Mouse (Mus musculus): Measurements from ENCODE around the gene Brd7. TPM values are rescaled to one million over a fixed set of nuclear protein-coding genes. Genes with fewer than 3 reads are reported as not detected.
A peak's percentile ranks its signal among the peaks of the same experiment; 100 is the strongest.

Gene Brd7
- total RNA-seq (2021): 10 to 100 TPM; 56.0 to 67.1 TPM
- long read RNA-seq, experiment 1, transcript Brd7-201 (17 exons, 3,625 nt): major isoform, 31 of 46 reads
- long read RNA-seq, experiment 1, partial matches to known transcripts: 9 of 46 reads
- long read RNA-seq, experiment 1, other reads (novel, unspliced or antisense): 6 of 46 reads
- long read RNA-seq, experiment 2, transcript Brd7-201 (17 exons, 3,625 nt): major isoform, 74 of 111 reads
- long read RNA-seq, experiment 2, partial matches to known transcripts: 27 of 111 reads
- long read RNA-seq, experiment 2, other reads (novel, unspliced or antisense): 10 of 111 reads

DNA sequence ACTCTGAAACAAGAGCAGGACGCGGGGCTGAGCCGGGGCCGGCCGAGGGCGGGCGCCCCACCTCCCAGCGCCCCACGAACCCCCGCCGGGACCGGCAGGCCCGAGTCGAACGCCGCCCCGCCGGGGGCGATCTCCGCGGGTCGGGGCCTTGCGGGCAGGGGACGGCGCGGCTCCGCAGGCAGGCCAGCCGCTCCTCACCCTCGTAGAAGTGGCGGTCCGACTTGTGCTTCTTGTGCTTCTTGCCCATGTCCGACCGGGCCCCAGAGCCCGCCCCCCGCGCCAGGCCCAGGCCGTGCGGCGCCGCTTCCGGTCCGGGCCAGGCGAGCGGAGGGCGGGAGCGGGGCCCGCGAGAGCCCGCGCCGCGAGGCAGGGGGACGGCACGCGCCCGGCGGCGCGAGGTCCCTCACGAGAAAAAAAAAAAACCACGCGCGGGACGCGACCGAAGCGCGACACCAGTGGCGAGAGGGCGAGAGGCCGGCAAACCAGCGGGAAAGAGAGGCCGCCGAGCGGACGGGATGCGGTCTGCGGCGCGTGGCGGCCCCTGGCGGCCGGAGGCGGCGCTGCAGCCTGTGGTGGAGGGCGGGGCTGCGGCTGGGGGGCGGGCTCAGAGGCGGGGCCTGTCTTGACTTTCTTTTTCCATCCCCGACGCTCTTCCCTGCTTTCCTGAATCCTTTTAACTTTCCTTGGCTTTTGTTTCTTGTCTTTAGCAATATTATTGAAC, at the start of gene Brd7:
Brd7 (minus strand) TSS at position 487 of the 721 bp plus-strand sequence.
- DNase-seq (ENCODE audit: low spot score in 2 of 2): peak; percentile 95 to 96

DNA sequence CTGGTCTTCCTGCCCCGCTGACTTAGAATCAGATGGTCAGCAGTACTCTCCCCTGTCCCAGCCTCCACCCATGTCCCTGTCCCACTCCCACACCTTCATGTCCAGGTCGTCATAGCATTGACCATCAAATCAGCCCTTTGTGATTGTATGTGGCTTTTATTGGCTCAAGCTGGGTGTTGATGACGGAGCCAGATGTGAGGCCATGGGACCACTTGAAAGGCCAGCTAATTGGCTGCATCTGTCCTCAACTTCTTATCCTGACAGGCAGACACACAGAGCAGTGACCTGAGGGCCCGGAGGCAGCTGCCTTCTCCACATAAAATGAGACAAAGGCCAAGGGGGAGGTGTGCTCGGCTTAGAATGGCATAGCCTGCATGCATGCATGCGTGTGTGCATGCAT, 49.5 kb upstream of the Brd7 start:
- no peak for DNase-seq (ENCODE audit: low spot score in 2 of 2)

GRCm38 (mm10) chr8:88409401-88409940, 47.5 kb upstream of the Brd7 start:
- DNase-seq (ENCODE audit: low spot score in 2 of 2): peak; percentile 21 to 29

GRCm38 (mm10) chr8:88407716-88408115, 45.7 kb upstream of the Brd7 start:
- no peak for DNase-seq (ENCODE audit: low spot score in 2 of 2)

- DNase-seq (ENCODE audit: low spot score in 2 of 2): no peak
Observed at GRCm38 (mm10) chr8:88398060-88398459, 36.1 kb upstream of the Brd7 start.

GRCm38 (mm10) chr8:88393298-88393697, 31.3 kb upstream of the Brd7 start:
- DNase-seq (ENCODE audit: low spot score in 2 of 2): no peak

- DNase-seq (ENCODE audit: low spot score in 2 of 2): no peak
Observed at GRCm38 (mm10) chr8:88390749-88391148, 28.8 kb upstream of the Brd7 start.

- no peak for DNase-seq (ENCODE audit: low spot score in 2 of 2)
Observed at GRCm38 (mm10) chr8:88388691-88389239, 26.8 kb upstream of the Brd7 start.

DNA sequence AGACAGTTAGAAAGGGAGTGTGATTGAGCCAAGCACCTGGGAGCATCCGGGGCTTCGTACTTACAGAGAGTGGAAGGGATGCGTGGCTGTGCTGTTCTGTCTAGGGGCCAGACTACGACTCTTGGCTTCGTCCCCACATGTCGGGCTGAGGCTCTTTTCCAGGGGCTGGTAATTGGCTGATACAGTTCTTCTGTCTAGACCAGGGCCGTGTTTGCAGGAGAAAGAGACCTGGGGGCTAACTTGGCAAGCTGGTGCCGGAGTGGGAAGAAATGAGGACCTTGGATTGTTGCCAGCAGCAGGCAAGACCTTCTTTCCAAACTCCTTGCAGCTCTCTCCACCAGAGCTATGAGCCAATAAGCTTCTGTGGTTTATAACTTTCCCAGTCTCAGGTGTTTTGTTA, 25.9 kb upstream of the Brd7 start:
- DNase-seq (ENCODE audit: low spot score in 2 of 2): no peak

DNA sequence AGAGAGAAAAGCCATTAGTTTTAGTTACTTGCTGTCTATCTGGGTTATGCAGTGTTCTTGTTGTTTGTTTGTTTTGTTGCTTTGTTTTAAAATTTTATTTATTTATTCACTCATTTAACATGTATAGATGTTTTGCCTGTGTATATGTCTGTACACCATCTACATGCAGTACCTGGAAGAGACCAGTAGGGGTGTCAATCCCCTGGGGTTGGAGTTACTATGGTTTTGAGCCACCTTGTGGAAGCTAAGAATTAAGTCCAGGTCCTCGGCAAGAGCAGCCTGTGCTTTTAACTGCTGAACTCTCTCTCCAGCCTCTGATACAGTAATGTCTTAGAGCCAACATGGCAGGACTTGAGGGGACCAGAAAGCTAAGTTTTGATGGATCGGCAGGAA, 21.2 kb upstream of the Brd7 start:
- DNase-seq (ENCODE audit: low spot score in 2 of 2): no peak

GRCm38 (mm10) chr8:88382311-88383163, 20.5 kb upstream of the Brd7 start:
- no peak for DNase-seq (ENCODE audit: low spot score in 2 of 2)

- no peak for DNase-seq (ENCODE audit: low spot score in 2 of 2)
Observed at GRCm38 (mm10) chr8:88380497-88380896, 18.5 kb upstream of the Brd7 start.

GRCm38 (mm10) chr8:88376836-88377582, 15.0 kb upstream of the Brd7 start:
- DNase-seq (ENCODE audit: low spot score in 2 of 2): peak; percentile 33 to 40

- DNase-seq (ENCODE audit: low spot score in 2 of 2): no peak
Observed at GRCm38 (mm10) chr8:88371522-88371921, 9.5 kb upstream of the Brd7 start.

- no peak for DNase-seq (ENCODE audit: low spot score in 2 of 2)
Observed at GRCm38 (mm10) chr8:88369805-88370204, 7.8 kb upstream of the Brd7 start.

DNA sequence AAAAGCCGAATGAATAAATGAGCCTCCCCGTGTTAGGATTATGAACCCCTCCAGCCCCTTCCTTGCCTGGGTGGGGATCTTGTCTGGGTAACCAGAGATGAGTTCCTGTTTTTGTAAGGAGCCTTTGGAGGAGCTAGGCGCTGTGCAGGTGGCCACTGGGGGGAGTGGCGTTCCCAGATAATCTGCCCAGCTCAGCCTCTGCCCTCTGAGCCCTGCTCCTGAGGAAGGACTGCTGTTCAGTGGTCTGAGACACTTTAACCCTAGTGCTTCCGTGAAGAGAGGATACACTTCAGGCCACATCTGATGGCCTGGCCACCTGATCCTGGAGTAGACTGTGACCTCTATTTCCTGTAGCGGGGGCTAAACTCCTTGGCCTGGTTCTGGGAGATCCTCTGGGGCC, 7.2 kb upstream of the Brd7 start:
- no peak for DNase-seq (ENCODE audit: low spot score in 2 of 2)

GRCm38 (mm10) chr8:88362446-88363150, 604 bp upstream of the Brd7 start:
- peak in 1 of 2 experiments; percentile 23 for DNase-seq (ENCODE audit: low spot score in 2 of 2)

GRCm38 (mm10) chr8:88361044-88361707, 818 bp downstream of the Brd7 start:
- DNase-seq (ENCODE audit: low spot score in 2 of 2): no peak

- DNase-seq (ENCODE audit: low spot score in 2 of 2): no peak
Observed at GRCm38 (mm10) chr8:88359959-88360358, 2.0 kb downstream of the Brd7 start.

Measured in adrenal gland, adult 18-20 months (tissue).